ENCODE assay signal across 10 mouse cellular contexts in genomic region chr3:84128871-84129870, GRCm38 (mm10). TPM values are rescaled to one million over a fixed set of nuclear protein-coding genes. Genes with fewer than 3 reads are reported as not detected.
A peak's percentile ranks its signal among the peaks of the same experiment; 100 is the strongest.
DNase-seq lines count a peak whose midpoint lies in the region; ATAC-seq and TF ChIP-seq lines count a peak whose summit lies in the region.
"Had no signal": no experiment of that assay in that cellular context is flagged by ENCODE, and none has a peak within 500 bp of the region (broad histone marks: within the 10 kb centered on the region; RNA-seq: fewer than 3 reads in every experiment).

No protein-coding gene starts in this region.

- DNase-seq in adrenal gland, adult (ENCODE audit: inconsistent age in 2 of 2, low spot score in 1 of 2): peak; percentile 17 to 40
- no peak for DNase-seq in adrenal gland, postnatal 4 days (ENCODE audit: low spot score in 2 of 2)
- DNase-seq in NIH3T3 (ENCODE audit: low read depth): peak; percentile 55
- no peak for DNase-seq in intestine, embryonic 14.5 days (ENCODE audit: low spot score)
- DNase-seq in limb, embryonic 14.5 days (ENCODE audit: low spot score): peak; percentile 40
- no peak for DNase-seq in cerebellum, postnatal 10 days
- no peak for DNase-seq in ovary, postnatal 14 days (ENCODE audit: low spot score)
- no peak for DNase-seq in layer of hippocampus, postnatal 14 days (ENCODE audit: low spot score in 2 of 2)

- H3K4me1 ChIP-seq in intestine, embryonic 14.5 days (replicated peaks; ENCODE audit: control insufficient read depth, insufficient read depth, low read length): peaks cover 11% of the 10 kb centered on the region; the same call in 1 of the 2 replicates
- peaks cover 12% of the 10 kb centered on the region for H3K4me1 ChIP-seq in limb, embryonic 14.5 days (ENCODE audit: control insufficient read depth, insufficient read depth, low read length)

- H3K27ac ChIP-seq in intestine, embryonic 14.5 days (ENCODE audit: low read depth): no peak overlapping the region; the same call in 1 of the 2 replicates
- H3K27ac ChIP-seq in limb, embryonic 14.5 days (replicated peaks; ENCODE audit: low read depth, low read length): no peak overlapping the region; the same call in 1 of the 2 replicates

- H3K27me3 ChIP-seq in intestine, embryonic 14.5 days (replicated peaks; ENCODE audit: control insufficient read depth, insufficient read depth, low read length): no peaks in the 10 kb centered on the region
- no peaks in the 10 kb centered on the region for H3K27me3 ChIP-seq in limb, embryonic 14.5 days (ENCODE audit: control insufficient read depth, insufficient read depth, low read length)

- H3K9ac ChIP-seq in intestine, embryonic 14.5 days (ENCODE audit: low read length): no peak overlapping the region
- no peak overlapping the region for H3K9ac ChIP-seq in limb, embryonic 14.5 days (ENCODE audit: low read depth, low read length, severe bottlenecking)

- TF ChIP-seq POLR2A in limb, embryonic 14.5 days (IDR thresholded peaks at IDR 0.05; ENCODE audit: borderline replicate concordance, extremely low read depth, insufficient read depth, insufficient read length): no peak

- H3K4me2 ChIP-seq in intestine, embryonic 14.5 days (ENCODE audit: low read length): no peak overlapping the region
- H3K4me2 ChIP-seq in limb, embryonic 14.5 days (replicated peaks; ENCODE audit: low read depth, low read length, severe bottlenecking): no peak overlapping the region

- no peaks in the 10 kb centered on the region for H3K36me3 ChIP-seq in intestine, embryonic 14.5 days (ENCODE audit: control insufficient read depth, insufficient read depth, low read length)
- H3K36me3 ChIP-seq in limb, embryonic 14.5 days (ENCODE audit: control insufficient read depth, insufficient read depth, low read length): no peaks in the 10 kb centered on the region

- H3K4me3 ChIP-seq in intestine, embryonic 14.5 days (ENCODE audit: low read depth, low read length): no peak overlapping the region
- no peak overlapping the region for H3K4me3 ChIP-seq in limb, embryonic 14.5 days (replicated peaks; ENCODE audit: low read length)

- H3K9me3 ChIP-seq in intestine, embryonic 14.5 days (ENCODE audit: control insufficient read depth, low read length): no peaks in the 10 kb centered on the region
- no peaks in the 10 kb centered on the region for H3K9me3 ChIP-seq in limb, embryonic 14.5 days (ENCODE audit: control insufficient read depth, low read length)

- peak; percentile 55; the same call in 1 of the 2 replicates for ATAC-seq in intestine, embryonic 14.5 days (replicated peaks; ENCODE audit: low FRiP score, low TSS enrichment, low read depth)
- no peak; the same call in 1 of the 2 replicates for ATAC-seq in limb, embryonic 14.5 days (ENCODE audit: low FRiP score, low read depth)

- WGBS in intestine, embryonic 14.5 days: 57% methylated on average over 11 of the region's 11 CpGs
- 23% methylated on average over 11 of the region's 11 CpGs for WGBS in limb, embryonic 14.5 days

RNA-seq across cellular contexts. Expression of gene Mnd1, which starts 26.4 kb away (rescaled TPM):
- 10 to 100 TPM; 18.8 to 24.0 TPM for total RNA-seq in adrenal gland, postnatal 4 days (2021)
- 13.6 and 16.5 TPM in 2 replicates for polyA plus RNA-seq in intestine, embryonic 14.5 days (2014; fragmentation: Nextera tagmentation; extraction: Ambion mirVana)
- 4.4 and 9.8 TPM in 2 replicates for polyA plus RNA-seq in limb, embryonic 14.5 days (2012; rRNA removed)
- polyA plus RNA-seq in limb, embryonic 14.5 days (2014; fragmentation: Nextera tagmentation; extraction: Ambion mirVana): 13.3 and 14.3 TPM in 2 replicates
- total RNA-seq in layer of hippocampus, postnatal 14 days (2021): 1 to 10 TPM; 2.7 to 2.9 TPM

RNA-seq across cellular contexts. Expression of gene Gm6525, which starts 44.7 kb away (rescaled TPM):
- not detected for total RNA-seq in adrenal gland, postnatal 4 days (2021)
- polyA plus RNA-seq in intestine, embryonic 14.5 days (2014; fragmentation: Nextera tagmentation; extraction: Ambion mirVana): 1.4 and 2.1 TPM in 2 replicates
- 0.26 and 0.39 TPM in 2 replicates for polyA plus RNA-seq in limb, embryonic 14.5 days (2012; rRNA removed)
- 0.55 and 0.84 TPM in 2 replicates for polyA plus RNA-seq in limb, embryonic 14.5 days (2014; fragmentation: Nextera tagmentation; extraction: Ambion mirVana)
- total RNA-seq in layer of hippocampus, postnatal 14 days (2021): not detected
- total RNA-seq: hematopoietic stem cell, adult 5-6 weeks had no signal
- polyA plus RNA-seq: spleen, adult 2 months had no signal

Comparison
In these comparisons a context has a peak if more than half of its experiments do, and no peak if none do; other contexts are left out.
1. DNase-seq: peak in adrenal gland, adult (2 of 2), NIH3T3 (single experiment) and limb, embryonic 14.5 days (single experiment); none in adrenal gland, postnatal 4 days (0 of 2), intestine, embryonic 14.5 days (single experiment), cerebellum, postnatal 10 days (0 of 2), ovary, postnatal 14 days (single experiment) and layer of hippocampus, postnatal 14 days (0 of 2).
2. RNA of gene Mnd1, which starts 26.4 kb away (total RNA-seq): 18.8 to 24.0 TPM in adrenal gland, postnatal 4 days; 2.7 to 2.9 TPM in layer of hippocampus, postnatal 14 days; every median in the first group is over 4 times any median in the second.